Mouse (Mus musculus): ENCODE data around the gene Trim41. TPM values are rescaled to one million over a fixed set of nuclear protein-coding genes. Genes with fewer than 3 reads are reported as not detected.
"Not testable (repeated sequence)": the region's sequence is repeated elsewhere in the genome, so short reads cannot be mapped to it uniquely, and the experiment has no call there.

Gene Trim41
- polyA plus RNA-seq, 1 experiment from 2014 or later = 5.1 TPM

DNA sequence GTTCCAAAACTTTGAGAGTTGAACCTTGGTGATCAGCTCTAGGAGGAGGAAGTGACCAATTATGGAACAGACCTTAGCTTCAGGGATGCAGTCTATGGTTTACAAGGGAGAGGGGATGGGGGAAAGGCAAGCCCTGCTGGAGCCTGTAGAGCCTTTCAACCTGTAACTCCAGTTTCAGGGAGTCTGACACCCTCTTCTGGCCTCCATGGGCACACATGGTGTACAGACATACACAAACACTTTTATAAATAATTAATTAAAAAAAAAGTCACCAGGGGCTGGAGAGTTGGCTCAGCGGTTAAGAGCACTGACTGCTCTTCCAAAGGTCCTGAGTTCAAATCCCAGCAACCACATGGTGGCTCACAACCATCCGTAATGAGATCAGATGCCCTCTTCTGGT is 29.2 kb upstream of the Trim41 start:
- H3K27me3 ChIP-seq (ENCODE audit: insufficient read depth, poor library complexity, severe bottlenecking) = peaks cover 41% of the 10 kb centered on the region
- not testable (repeated sequence) for DNase-seq (ENCODE audit: low spot score)

DNA sequence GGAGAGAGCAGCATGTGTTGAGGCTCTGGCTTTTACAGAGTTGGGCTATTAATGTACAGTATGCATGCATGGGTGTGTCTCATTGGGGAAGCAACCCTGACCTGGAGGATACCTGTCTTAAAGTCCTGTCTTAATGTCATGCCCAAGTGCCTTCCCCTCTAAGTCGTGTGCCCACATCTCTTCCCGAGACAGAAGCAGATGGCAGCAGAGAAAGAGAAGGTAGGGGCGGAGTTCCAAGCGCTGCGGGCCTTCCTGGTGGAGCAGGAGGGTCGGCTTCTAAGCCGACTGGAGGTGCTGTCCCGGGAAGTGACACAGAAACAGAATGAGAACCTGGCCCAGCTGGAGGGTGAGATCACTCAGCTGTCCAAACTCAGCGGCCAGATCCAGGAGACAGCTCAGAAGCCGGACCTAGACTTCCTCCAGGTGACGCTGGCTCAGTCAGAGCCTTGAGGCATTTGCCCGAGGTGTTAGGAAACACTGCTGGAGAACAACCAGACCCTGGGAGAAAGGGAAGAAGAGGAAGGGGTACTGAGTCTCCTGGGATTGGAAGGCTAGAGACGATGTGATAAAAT is 28.2 kb upstream of the Trim41 start:
- no peak overlapping the region for H3K4me3 ChIP-seq
- H3K27me3 ChIP-seq (ENCODE audit: insufficient read depth, poor library complexity, severe bottlenecking) = peaks cover 43% of the 10 kb centered on the region
- H3K4me1 ChIP-seq (replicated peaks) = peaks cover 3% of the 10 kb centered on the region; the same call in 1 of the 2 replicates
- DNase-seq (ENCODE audit: low spot score) = no peak
- no peak overlapping the region for H3K27ac ChIP-seq
- H3K9me3 ChIP-seq = no peaks in the 10 kb centered on the region
- 32% methylated on average over 13 of the region's 13 CpGs for WGBS
- no peaks in the 10 kb centered on the region for H3K36me3 ChIP-seq

More for the DNA sequence above, 29.2 kb upstream of the Trim41 start:
- H3K36me3 ChIP-seq; H3K4me1 ChIP-seq (replicated peaks); H3K27ac ChIP-seq; H3K4me3 ChIP-seq; H3K9me3 ChIP-seq: not testable (repeated sequence)
- 80% methylated on average over 2 of the region's 2 CpGs for WGBS

DNA sequence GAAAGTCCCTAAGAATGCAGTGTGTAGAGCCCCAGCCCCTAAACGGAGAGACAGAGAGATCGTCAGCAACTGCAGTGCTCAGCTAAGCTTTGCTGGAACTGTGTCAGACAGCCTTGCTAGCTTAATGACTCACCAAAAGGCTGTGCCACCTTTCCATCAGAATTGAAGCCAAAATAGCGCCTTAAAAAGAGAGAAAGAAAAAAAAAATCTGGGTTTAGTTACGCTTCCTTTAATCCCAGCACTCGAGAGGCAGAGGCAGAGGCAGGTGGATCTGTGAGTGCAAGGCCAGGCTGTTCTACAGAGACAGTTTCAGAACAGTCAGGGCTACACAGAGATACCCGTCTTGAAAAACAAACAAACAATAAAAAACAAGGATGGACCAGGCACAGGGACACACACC is 27.2 kb upstream of the Trim41 start:
- peaks cover 45% of the 10 kb centered on the region for H3K27me3 ChIP-seq (ENCODE audit: insufficient read depth, poor library complexity, severe bottlenecking)
- H3K36me3 ChIP-seq = no peaks in the 10 kb centered on the region

DNA sequence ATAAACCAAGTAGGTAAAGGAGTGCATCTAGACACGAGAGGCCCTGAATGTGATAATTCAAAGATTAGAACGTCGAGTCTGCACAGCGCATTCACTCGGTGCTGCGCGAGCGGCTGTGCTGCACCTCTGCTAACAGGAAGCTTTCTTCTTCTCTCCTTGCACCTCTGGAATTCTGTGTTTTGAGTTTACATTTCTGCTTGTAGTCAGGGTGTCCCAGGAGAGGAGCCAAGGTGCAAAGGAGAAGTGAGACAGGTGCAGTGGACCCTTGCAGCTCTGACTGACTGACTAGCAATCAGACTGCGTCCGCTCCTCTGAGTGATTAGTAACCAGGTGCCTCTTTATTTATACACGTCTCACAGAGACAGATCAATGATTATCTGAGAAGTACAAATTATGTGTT is 26.0 kb upstream of the Trim41 start:
- H3K9me3 ChIP-seq = no peaks in the 10 kb centered on the region
- no peak for DNase-seq (ENCODE audit: low spot score)
- 89% methylated on average over 11 of the region's 11 CpGs for WGBS
- H3K27ac ChIP-seq = no peak overlapping the region
- peaks cover 46% of the 10 kb centered on the region for H3K27me3 ChIP-seq (ENCODE audit: insufficient read depth, poor library complexity, severe bottlenecking)
- H3K36me3 ChIP-seq = no peaks in the 10 kb centered on the region
- H3K4me1 ChIP-seq (replicated peaks) = peaks cover 6% of the 10 kb centered on the region
- no peak overlapping the region for H3K4me3 ChIP-seq

More for the DNA sequence above, 27.2 kb upstream of the Trim41 start:
- Histone ChIP-seq H3K9me3 (no peaks in the 10 kb centered on the region), H3K27ac (no peak overlapping the region), H3K4me3 (no peak overlapping the region), H3K4me1 (replicated peaks) (no peaks in the 10 kb centered on the region)
- no peak for DNase-seq (ENCODE audit: low spot score)
- 71% methylated on average over 6 of the region's 6 CpGs for WGBS

DNA sequence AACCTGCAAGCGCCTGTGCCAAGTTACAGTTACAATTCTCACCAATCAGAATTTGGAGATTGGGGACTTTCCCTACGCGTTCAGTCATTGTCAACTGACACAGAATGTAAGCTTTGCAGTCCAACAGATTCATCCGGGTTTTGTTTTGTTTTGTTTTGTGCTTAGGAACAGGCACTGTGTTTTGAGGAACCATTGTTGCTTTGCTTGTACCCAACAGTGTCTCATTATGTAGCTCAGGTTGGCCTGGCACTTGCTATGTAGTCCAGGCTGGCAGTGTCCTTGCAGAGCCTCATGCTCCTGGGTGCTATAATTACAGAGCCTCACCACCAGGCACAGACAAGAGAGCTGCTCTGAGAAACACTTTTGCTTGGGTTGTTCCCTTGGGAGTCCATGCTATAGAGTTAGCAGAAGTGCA is 25.2 kb upstream of the Trim41 start:
- 85% methylated on average over 4 of the region's 4 CpGs for WGBS
- H3K4me3 ChIP-seq = no peak overlapping the region
- H3K9me3 ChIP-seq = no peaks in the 10 kb centered on the region
- H3K4me1 ChIP-seq (replicated peaks) = peaks cover 15% of the 10 kb centered on the region
- H3K27ac ChIP-seq = no peak overlapping the region
- DNase-seq (ENCODE audit: low spot score) = no peak
- no peaks in the 10 kb centered on the region for H3K36me3 ChIP-seq
- H3K27me3 ChIP-seq (ENCODE audit: insufficient read depth, poor library complexity, severe bottlenecking) = peaks cover 48% of the 10 kb centered on the region

DNA sequence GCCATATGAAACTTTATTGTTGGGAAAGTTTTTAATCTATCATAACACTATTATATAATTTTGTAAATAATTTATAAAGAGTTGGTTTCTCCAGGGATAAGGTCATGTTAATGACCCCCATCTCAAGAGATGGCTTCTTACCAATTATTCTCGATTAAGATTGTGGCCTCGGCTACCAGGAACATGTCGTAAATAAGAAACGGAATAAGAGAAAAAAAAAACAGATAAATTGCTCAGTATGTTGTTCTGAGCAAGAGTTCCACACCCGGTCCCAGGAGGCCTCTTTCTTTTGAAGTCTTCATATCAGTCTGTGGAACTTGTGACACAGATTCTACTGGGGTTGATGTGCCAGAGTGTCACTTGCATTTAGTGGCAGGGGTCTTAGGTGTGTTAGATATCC is 24.1 kb upstream of the Trim41 start:
- Histone ChIP-seq H3K4me3 (no peak overlapping the region), H3K27me3 (ENCODE audit: insufficient read depth, poor library complexity, severe bottlenecking) (peaks cover 60% of the 10 kb centered on the region), H3K9me3 (no peaks in the 10 kb centered on the region), H3K36me3 (no peaks in the 10 kb centered on the region), H3K4me1 (replicated peaks) (peaks cover 22% of the 10 kb centered on the region), H3K27ac (no peak overlapping the region)
- no peak for DNase-seq (ENCODE audit: low spot score)
- WGBS = 92% methylated on average over 5 of the region's 5 CpGs

DNA sequence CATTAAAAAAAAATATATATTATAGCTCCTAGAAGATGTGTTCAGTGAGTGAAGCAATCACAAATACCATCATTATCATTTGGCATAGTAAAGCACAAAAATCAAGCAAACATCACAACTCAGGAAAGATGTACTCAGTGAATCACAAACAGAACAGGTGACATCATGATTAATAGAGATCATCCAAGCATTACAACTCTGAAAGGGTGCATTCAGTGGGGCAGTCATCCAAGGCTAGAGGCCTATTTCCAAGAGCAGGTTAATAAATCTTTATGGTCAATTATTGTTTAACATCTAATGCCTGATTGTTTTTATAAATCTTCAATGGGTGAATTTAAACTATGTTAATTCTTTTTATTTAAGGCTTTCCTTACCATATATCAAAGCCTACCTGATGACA is 23.7 kb upstream of the Trim41 start:
- no peaks in the 10 kb centered on the region for H3K9me3 ChIP-seq
- H3K4me3 ChIP-seq = no peak overlapping the region
- peaks cover 64% of the 10 kb centered on the region for H3K27me3 ChIP-seq (ENCODE audit: insufficient read depth, poor library complexity, severe bottlenecking)
- no peaks in the 10 kb centered on the region for H3K36me3 ChIP-seq
- no peak overlapping the region for H3K27ac ChIP-seq
- DNase-seq (ENCODE audit: low spot score) = no peak
- peaks cover 22% of the 10 kb centered on the region for H3K4me1 ChIP-seq (replicated peaks)

DNA sequence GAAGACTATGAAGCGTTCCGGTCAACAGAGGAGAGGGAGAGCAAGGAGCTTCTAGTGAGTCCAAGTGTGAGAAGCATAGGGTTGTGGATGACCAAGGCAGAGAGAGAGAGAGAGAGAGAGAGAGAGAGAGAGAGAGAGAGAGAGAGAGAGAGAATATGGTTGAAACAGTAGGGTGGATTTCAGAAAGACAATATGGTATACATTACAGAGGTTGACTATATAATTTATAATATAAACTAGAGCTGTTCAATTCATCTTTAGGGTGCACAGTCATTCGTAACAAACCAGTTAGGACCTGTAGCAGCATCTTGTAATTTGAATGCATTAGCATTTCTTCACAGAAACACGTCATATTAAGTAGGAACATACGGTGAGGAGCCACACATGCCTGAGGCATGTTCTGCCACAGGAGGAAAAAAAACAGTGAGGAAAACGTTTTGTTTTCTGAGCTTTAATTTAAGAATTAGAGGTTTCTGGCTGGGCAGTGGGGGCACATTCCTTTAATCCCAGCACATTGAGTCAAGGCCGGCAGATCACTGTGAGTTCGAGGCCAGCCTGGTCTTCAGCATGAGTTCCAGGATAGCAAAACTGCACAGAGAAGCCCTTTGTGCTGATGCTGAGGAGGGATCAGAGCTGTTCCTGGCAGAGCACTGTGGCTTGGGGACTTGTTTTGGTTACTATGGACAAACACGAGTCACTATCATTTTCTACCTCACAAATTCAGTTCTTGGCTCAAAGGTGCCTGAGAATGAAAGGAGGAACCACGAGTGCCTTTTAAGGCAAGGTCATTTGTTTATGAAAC is 21.9 kb upstream of the Trim41 start:
- no peak for DNase-seq (ENCODE audit: low spot score)
- no peak overlapping the region for H3K27ac ChIP-seq
- H3K4me1 ChIP-seq (replicated peaks) = peaks cover 22% of the 10 kb centered on the region
- H3K27me3 ChIP-seq (ENCODE audit: insufficient read depth, poor library complexity, severe bottlenecking) = peaks cover 59% of the 10 kb centered on the region
- no peaks in the 10 kb centered on the region for H3K36me3 ChIP-seq
- H3K4me3 ChIP-seq = no peak overlapping the region; the same call in 1 of the 2 replicates
- H3K9me3 ChIP-seq = no peaks in the 10 kb centered on the region
- 72% methylated on average over 10 of the region's 10 CpGs for WGBS

DNA sequence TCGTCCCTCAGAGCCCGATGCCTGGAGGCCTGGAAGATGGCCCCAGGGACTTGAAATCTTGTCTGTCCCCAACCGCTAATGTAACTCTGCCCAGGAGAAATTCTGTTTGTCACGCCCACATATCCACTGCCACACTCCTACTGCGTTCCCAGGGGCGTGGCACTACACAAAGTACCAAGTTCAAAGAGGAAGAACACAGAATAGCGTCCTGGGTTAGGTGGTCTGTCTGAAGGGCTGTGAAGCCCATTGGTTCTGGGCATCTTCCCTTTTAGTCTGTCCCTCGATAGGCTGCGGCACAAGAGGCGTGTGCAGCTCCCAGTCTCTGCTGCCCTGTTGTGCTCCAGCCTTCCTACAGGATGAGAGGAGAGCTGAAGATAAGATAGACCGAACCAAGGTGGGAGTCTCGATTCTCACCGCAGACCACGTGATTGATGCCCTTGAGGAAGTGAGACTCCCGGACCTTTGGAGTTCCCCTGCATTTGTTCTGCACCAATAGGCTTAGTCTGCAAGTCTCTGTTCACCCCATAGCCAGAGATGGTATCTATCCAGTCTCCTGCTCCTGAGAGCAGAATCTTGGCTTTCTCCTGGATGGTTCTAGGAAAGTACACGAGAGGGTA is 21.1 kb upstream of the Trim41 start:
- 4% methylated on average over 16 of the region's 16 CpGs for WGBS
- H3K36me3 ChIP-seq = no peaks in the 10 kb centered on the region
- peak; percentile 36 for DNase-seq (ENCODE audit: low spot score)
- peaks cover 57% of the 10 kb centered on the region for H3K27me3 ChIP-seq (ENCODE audit: insufficient read depth, poor library complexity, severe bottlenecking)
- H3K4me3 ChIP-seq = peak overlapping the region; percentile 84
- H3K27ac ChIP-seq = peak overlapping the region; percentile 74; the same call in 1 of the 2 replicates
- peaks cover 22% of the 10 kb centered on the region for H3K4me1 ChIP-seq (replicated peaks)
- no peaks in the 10 kb centered on the region for H3K9me3 ChIP-seq

DNA sequence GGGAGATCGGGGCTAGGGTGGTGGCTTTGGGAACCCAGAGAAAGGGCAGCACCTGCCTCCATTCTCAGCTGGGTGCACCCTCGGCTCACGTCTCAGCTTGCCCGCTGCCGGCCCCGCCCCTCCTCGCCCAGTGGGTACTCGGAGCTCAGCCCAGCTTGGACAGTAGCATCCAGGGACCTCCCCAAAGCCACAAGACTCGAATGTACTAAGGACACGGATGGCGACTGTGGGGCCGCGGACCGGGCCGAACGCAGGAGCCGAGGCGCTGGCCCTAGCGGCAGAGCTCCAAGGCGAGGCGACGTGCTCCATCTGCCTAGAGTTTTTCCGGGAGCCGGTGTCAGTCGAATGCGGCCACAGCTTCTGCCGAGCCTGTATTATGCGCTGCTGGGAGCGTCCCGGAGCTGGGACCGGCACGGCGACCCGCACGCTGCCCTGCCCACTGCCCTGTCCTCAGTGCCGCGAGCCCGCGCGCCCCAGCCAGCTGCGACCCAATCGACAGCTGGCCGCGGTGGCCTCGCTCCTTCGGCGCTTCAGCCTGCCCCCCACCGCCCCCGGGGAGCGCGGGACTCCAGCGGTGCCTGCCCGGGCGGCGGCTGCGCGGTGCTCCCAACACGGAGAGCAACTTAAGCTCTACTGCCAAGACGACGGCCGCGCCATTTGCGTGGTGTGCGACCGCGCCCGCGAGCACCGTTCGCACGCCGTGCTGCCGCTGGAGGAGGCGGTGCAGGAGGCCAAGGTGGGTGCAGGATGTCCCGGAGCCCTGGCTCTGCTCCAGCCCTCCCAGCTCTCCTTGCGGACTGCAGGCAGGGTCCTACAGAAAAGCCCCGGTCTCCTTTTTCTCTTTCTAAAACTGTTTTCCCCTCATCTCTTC is 20.4 kb upstream of the Trim41 start:
- DNase-seq (ENCODE audit: low spot score) = peak; percentile 62
- Histone ChIP-seq H3K36me3 (no peaks in the 10 kb centered on the region), H3K9me3 (no peaks in the 10 kb centered on the region), H3K4me1 (replicated peaks) (peaks cover 22% of the 10 kb centered on the region), H3K27me3 (ENCODE audit: insufficient read depth, poor library complexity, severe bottlenecking) (peaks cover 52% of the 10 kb centered on the region), H3K27ac (peak overlapping the region; percentile 74), H3K4me3 (peak overlapping the region; percentile 84)
- WGBS = under 1% methylated on average over 77 of the region's 77 CpGs

DNA sequence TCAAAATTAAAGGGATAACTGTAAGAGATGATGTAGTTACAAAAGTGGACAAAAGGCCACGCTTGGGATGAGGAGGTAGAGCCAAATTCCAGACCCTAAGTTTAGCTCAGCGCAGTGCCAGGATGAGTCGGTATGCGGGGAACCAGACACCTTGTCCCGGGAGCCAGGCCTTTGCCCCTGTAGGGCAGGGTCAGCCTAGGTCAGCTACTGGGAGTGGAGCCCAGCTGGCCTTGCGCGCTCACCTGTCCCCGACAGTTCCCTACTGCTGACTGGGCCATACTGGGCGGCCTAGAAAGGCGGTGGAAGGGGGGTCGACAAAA is 19.8 kb upstream of the Trim41 start:
- Histone ChIP-seq H3K27ac (peak overlapping the region; percentile 74; the same call in 1 of the 2 replicates), H3K4me1 (replicated peaks) (peaks cover 22% of the 10 kb centered on the region), H3K36me3 (no peaks in the 10 kb centered on the region), H3K27me3 (ENCODE audit: insufficient read depth, poor library complexity, severe bottlenecking) (peaks cover 52% of the 10 kb centered on the region), H3K4me3 (peak overlapping the region; percentile 84), H3K9me3 (no peaks in the 10 kb centered on the region)
- no peak for DNase-seq (ENCODE audit: low spot score)
- WGBS = 6% methylated on average over 11 of the region's 11 CpGs

DNA sequence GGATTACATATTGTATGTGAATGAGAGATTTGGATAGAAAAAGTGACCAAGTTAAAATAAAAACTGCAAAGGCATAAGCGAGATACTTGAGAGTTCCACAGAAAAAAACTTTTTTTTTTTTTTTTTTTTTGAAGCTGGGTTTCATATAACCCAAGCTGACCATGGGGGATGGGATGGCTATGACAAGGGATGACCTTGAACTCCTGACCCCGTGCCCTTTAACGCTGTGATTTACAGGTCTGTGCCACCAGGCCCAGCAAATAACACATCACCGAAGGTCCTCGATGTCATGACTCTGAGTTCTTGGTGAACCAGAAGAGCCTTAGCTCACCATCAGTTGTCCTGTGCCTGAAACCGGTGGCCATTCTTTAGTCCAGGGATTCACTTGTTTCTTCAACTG is 18.8 kb upstream of the Trim41 start:
- peaks cover 52% of the 10 kb centered on the region for H3K27me3 ChIP-seq (ENCODE audit: insufficient read depth, poor library complexity, severe bottlenecking)
- peaks cover 22% of the 10 kb centered on the region for H3K4me1 ChIP-seq (replicated peaks)
- H3K4me3 ChIP-seq = no peak overlapping the region
- WGBS = 80% methylated on average over 6 of the region's 6 CpGs
- no peaks in the 10 kb centered on the region for H3K36me3 ChIP-seq
- H3K9me3 ChIP-seq = no peaks in the 10 kb centered on the region
- no peak overlapping the region for H3K27ac ChIP-seq
- DNase-seq (ENCODE audit: low spot score) = no peak

All from hindbrain, embryonic 10.5 days (tissue).